Mouse (Mus musculus) lung, adult 2 months (tissue): ENCODE data around the gene Lyplal1.

Experiments used
- CTCF ChIP-seq: fragments of 200-500 bp; IDR thresholded peaks from 2 replicates; pipeline ENCODE4 v1.5.1; 2011; ENCODE audit warnings: mild to moderate bottlenecking, low read length, control low read depth; ENCODE audit not compliant: insufficient read depth
- POLR2A ChIP-seq: fragments of 200-500 bp; IDR thresholded peaks from 2 replicates; pipeline ENCODE4 v1.6.1; 2011; ENCODE audit warnings: low read depth, mild to moderate bottlenecking, control low read depth, low read length, borderline replicate concordance; ENCODE audit errors: extremely low read depth

DNA sequence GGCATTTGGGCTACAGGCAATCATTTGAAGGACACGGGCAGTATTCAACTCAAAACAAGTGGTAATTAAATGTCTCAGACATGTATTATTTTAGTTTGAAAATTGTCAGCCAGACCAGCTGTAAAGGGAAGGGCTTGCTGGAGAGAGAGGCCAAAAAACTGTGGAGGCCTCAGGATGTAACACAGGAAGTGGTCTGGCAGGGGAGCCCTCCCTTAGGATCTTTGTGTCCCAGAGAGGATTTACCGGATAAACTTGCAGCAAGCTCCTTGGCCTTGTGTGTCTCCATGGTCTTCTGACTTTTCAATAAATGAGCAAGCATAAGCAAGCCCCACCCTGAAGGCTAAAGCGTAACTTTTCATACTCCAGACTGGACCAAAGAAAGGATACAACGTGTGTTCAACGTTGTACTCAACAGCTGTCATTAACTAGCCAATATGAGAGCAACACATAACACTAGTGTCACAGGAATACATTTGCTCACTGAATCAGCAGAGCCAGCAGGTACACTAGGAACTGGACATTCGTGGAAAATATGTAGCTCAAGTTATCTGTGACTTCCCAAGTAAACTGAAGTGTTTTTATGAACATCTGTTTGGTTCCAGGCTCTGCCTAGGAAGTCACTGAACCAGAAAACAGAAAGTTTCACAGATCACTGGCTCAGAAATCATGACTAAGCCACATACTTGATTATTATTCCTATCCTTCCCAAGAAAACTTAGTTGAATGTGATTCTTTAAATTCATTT is 19.7 kb upstream of the Lyplal1 start:
- TF ChIP-seq POLR2A (no peak), CTCF (no peak)
